Mouse (Mus musculus) stomach, embryonic 16.5 days (tissue): ENCODE data around the gene Myo1e. TPM values are rescaled to one million over a fixed set of nuclear protein-coding genes. Genes with fewer than 3 reads are reported as not detected.

Experiments
- ATAC-seq: fragments of 200-750 bp; cut with Nextera tagmentation; 2 replicates; pipeline ENCODE4 v1.8.0; 2017; ENCODE audit warnings: moderate number of reproducible peaks, moderate TSS enrichment; ENCODE audit not compliant: insufficient read depth, low FRiP score
- H3K27ac ChIP-seq: fragments of 300-500 bp; sonication (generic); 2 replicates; pipeline ENCODE4 v1.5.1; 2014; ENCODE audit warnings: low read length
- H3K27me3 ChIP-seq: fragments of 300-500 bp; sonication (generic); 2 replicates; pipeline ENCODE4 v1.6.1; 2014; ENCODE audit warnings: low read length, control low read depth, mixed read lengths; ENCODE audit not compliant: control insufficient read depth, insufficient read depth
- H3K36me3 ChIP-seq: fragments of 300-500 bp; sonication (generic); 2 replicates; pipeline ENCODE4 v1.6.1; 2014; ENCODE audit warnings: low read length; ENCODE audit not compliant: control insufficient read depth, insufficient read depth
- H3K4me1 ChIP-seq: fragments of 300-500 bp; sonication (generic); 2 replicates; pipeline ENCODE4 v1.6.1; 2014; ENCODE audit warnings: low read length, control low read depth, mixed read lengths; ENCODE audit not compliant: control insufficient read depth, insufficient read depth
- H3K4me2 ChIP-seq: fragments of 300-500 bp; sonication (generic); 2 replicates; pipeline ENCODE4 v1.6.1; 2014; ENCODE audit warnings: low read depth, low read length, mixed read lengths
- H3K4me3 ChIP-seq: fragments of 300-500 bp; sonication (generic); replicated peaks from 2 replicates; pipeline ENCODE4 v1.5.1; 2014; ENCODE audit warnings: mild to moderate bottlenecking, low read length
- H3K9ac ChIP-seq: fragments of 300-500 bp; sonication (generic); 2 replicates; pipeline ENCODE4 v1.6.1; 2014; ENCODE audit warnings: low read length
- H3K9me3 ChIP-seq: fragments of 300-500 bp; sonication (generic); replicated peaks from 2 replicates; pipeline ENCODE4 v1.6.1; 2016; ENCODE audit warnings: low read length, control low read depth; ENCODE audit not compliant: control insufficient read depth
- WGBS: fragments of 180-500 bp; shearing (Covaris S2); extraction: QIAGEN DNeasy Blood & Tissue Kit; methylation state at CpG from one replicate; pipeline ENCODE4 v1.1.7; 2014; 5-methylcytosine and 5-hydroxymethylcytosine counted together
- polyA plus RNA-seq: library from polyadenylated mRNA; unstranded; fragments of >200 nt; fragmentation: Nextera tagmentation; extraction: Ambion mirVana; gene quantifications from 2 replicates; pipeline ENCODE4 v1.2.1, GENCODE M21; 2015

Gene Myo1e
- polyA plus RNA-seq, 1 experiment from 2014 or later, result 34.3 TPM

DNA sequence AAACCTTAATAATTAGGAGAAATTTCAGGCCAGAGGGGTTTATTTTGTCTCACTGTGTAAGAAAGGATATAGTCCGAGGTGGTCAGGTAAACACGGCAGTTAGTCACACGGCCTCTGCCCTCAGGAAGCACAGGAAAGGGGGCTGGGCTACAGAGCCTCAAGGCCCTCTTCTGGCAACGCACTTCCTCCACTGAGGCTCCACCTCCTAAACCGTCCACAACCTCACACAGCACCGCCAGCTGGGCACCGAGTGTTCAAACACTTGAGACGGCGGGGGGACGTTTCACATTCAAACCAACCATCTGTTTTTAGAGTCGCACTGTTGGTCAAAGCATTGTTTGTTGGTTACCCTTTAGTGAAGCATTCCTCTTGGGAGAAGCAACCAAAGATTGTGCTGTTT lies 12.5 kb upstream of the Myo1e start:
- Histone ChIP-seq H3K36me3 (no peaks in the 10 kb centered on the region), H3K9ac (no peak overlapping the region), H3K9me3 (no peaks in the 10 kb centered on the region), H3K4me1 (no peaks in the 10 kb centered on the region), H3K4me2 (no peak overlapping the region), H3K4me3 (no peak overlapping the region), H3K27me3 (no peaks in the 10 kb centered on the region), H3K27ac (no peak overlapping the region)
- no peak for ATAC-seq
- 83% methylated on average over 11 of the region's 11 CpGs for WGBS

DNA sequence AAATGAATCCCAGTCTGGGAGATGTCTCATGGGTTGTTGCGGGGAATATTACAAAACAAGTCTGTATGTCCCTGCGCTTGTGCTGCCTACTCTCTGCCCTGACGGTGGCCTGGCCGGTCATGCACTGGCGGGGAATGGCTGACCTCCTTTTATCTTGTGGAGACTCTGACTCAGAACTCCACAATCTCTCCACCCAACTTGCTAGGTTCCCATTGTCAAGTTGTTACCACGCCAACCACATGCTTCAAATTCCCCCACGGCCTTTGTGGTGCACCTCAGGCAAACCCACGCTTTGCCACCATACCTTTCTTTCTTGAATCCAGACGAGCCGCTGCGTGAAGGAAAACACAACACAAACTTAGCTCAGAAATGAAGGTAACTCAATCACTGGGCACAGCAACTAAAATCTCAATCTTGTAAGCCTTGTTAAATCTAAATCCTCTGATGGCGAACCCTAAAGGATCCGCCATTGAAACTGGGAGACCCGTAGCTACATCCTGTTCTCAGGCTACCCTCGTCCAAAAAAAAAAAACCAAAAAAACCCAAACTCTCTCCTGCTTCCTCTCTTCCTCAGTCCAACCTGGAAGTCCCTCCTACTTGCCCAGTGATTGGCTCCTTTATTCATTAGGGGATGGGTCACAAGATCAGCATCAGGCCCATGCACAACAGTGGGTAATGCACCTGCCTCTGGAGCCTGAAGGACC lies 10.0 kb upstream of the Myo1e start:
- no peaks in the 10 kb centered on the region for H3K9me3 ChIP-seq

DNA sequence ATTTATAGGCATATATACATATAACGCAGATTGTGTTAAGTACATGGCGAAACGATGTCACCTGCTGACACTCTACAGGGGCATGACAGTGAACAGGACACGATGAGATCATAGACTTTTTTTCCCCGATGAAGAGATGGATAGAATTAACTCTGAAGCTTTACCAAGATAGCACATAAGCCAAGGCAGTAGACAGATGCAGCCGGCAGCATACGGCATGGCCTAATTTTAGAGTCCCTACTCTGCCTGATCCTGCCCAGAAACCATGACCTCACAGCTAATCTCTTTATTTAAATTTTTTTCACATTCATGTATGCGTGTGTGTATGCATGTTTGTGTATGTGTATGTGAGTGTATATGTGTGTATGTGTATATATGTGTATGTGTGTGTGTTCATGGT lies 9.2 kb upstream of the Myo1e start:
- no peak overlapping the region for H3K4me3 ChIP-seq
- H3K4me1 ChIP-seq, result no peaks in the 10 kb centered on the region
- no peaks in the 10 kb centered on the region for H3K36me3 ChIP-seq
- WGBS, result 75% methylated on average over 8 of the region's 8 CpGs
- no peak overlapping the region for H3K4me2 ChIP-seq
- no peaks in the 10 kb centered on the region for H3K27me3 ChIP-seq
- H3K9me3 ChIP-seq, result peaks cover 4% of the 10 kb centered on the region; the same call in 1 of the 2 replicates
- H3K9ac ChIP-seq, result no peak overlapping the region
- no peak overlapping the region for H3K27ac ChIP-seq
- no peak; the same call in 1 of the 2 replicates for ATAC-seq

More for the DNA sequence above, 10.0 kb upstream of the Myo1e start:
- H3K36me3 ChIP-seq, result no peaks in the 10 kb centered on the region
- no peaks in the 10 kb centered on the region for H3K4me1 ChIP-seq
- H3K27ac ChIP-seq, result no peak overlapping the region
- 79% methylated on average over 15 of the region's 15 CpGs for WGBS
- ATAC-seq, result no peak
- H3K27me3 ChIP-seq, result no peaks in the 10 kb centered on the region
- no peak overlapping the region for H3K4me3 ChIP-seq
- no peak overlapping the region for H3K4me2 ChIP-seq
- H3K9ac ChIP-seq, result no peak overlapping the region

DNA sequence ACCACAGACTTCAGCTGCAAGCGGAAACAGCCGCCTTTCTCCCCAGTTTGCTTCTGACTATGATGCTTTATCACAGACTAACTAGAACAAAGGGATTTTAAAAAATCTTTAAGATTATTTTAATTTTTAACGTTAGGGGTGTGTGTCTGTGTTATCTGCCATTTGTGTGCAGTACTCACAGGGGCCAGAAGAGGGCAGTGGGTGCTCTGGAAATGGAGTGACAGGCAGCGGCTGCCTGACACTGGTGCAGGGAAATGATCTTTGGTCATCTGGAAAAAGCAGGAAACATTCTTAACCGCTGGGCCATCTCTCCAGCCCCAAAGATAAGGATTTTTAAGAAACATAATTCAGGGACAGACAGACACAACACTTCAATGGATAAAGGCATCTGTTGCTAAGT lies 4.4 kb upstream of the Myo1e start:
- Histone ChIP-seq H3K4me2 (no peak overlapping the region), H3K27me3 (no peaks in the 10 kb centered on the region), H3K27ac (no peak overlapping the region), H3K4me3 (no peak overlapping the region), H3K4me1 (no peaks in the 10 kb centered on the region), H3K36me3 (no peaks in the 10 kb centered on the region), H3K9ac (no peak overlapping the region), H3K9me3 (peaks cover 4% of the 10 kb centered on the region; the same call in 1 of the 2 replicates)
- ATAC-seq, result no peak
- 60% methylated on average over 5 of the region's 5 CpGs for WGBS

DNA sequence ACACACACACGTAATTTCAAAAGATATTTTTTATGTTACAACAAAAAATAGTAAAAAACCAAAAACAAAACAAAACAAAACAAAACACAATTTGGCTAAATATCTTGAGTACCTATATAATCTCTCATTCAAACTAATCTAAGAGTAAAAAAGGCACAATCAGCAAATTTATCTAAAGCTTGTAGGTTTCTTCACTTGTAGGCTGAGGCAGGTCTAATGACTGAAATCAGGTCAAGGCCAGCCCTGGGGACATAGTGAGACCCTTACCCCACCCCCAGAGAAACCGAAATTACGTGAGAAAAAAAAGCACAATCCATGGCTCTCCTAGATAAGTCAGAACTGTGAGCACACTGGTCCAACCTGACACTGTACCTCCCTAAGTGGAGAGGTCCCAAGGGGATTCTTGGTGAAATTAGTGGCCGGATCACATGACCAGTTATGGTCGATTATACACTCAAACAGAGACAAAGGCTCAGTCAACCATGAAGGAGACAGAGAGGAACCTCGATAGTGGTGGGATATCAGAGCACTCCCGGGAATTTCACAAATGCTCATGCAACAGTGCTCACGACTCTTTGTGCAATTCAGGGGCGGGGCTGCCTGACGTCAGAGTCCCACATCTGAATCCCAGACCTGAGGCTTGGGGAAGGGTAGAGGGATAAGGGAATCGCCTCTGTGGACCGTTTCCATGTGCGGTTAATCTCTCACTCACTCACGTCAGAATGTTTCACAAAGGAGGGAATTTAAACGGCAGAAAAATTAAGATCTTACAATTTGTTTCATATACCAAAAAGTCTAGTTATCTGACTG lies 3.7 kb upstream of the Myo1e start:
- Histone ChIP-seq H3K4me1 (no peaks in the 10 kb centered on the region), H3K4me3 (no peak overlapping the region), H3K36me3 (no peaks in the 10 kb centered on the region), H3K9me3 (peaks cover 4% of the 10 kb centered on the region; the same call in 1 of the 2 replicates), H3K4me2 (no peak overlapping the region), H3K27ac (no peak overlapping the region), H3K27me3 (no peaks in the 10 kb centered on the region), H3K9ac (no peak overlapping the region)
- no peak for ATAC-seq
- 70% methylated on average over 15 of the region's 15 CpGs for WGBS

DNA sequence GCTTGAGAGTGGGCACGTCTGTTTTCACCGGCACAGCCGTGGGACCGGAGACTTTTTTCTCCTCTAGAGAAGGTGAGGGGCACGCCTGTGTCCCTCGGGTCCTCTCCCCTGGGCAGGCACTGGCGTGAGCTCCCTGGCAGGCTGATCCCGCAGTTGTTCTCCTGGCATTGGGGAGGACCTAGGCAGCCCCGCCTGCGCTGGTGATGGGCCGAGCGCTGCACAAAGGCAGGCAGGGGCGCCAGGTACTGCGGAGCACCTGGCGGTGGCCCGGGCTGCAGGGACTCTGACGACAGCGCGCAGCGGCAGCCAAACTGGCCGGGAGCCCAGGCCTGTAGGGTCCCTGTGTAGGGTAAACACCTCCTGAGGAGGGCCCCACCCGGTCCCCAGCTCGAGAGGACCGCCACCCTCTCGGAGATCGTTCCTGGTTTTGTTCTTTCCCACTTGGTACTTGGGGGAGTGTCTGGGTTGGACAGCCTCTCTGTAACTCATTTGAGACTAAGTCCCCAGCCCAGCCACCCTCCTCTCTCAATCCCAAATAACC lies 901 bp downstream of the Myo1e start:
- peak; percentile 41; the same call in 1 of the 2 replicates for ATAC-seq
- H3K4me2 ChIP-seq, result peak overlapping the region; percentile 87
- no peaks in the 10 kb centered on the region for H3K36me3 ChIP-seq
- peak overlapping the region; percentile 92 for H3K9ac ChIP-seq
- H3K27me3 ChIP-seq, result no peaks in the 10 kb centered on the region
- WGBS, result under 1% methylated on average over 26 of the region's 26 CpGs
- H3K27ac ChIP-seq, result peak overlapping the region; percentile 97
- H3K9me3 ChIP-seq, result no peaks in the 10 kb centered on the region
- H3K4me3 ChIP-seq, result peak overlapping the region; percentile 76
- peaks cover 16% of the 10 kb centered on the region; the same call in 1 of the 2 replicates for H3K4me1 ChIP-seq

DNA sequence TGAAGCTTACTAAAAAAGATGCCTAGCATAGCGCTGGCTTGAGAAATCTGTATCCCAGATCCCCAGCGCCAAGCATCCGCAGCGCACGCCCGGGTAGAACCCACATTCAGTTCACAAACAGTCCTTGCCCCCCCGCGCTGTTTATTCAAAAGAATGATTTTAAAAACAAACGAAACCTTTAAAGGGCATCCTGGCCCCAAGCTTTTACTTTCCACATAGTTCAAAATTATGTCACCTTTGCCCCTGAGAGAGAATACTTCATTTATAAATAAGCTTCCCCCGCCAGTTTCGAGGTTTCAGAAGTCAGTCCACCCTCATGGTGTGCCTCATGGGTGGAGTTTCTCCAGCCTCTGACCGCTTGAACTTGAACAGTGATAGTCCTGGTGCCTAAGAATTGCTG lies 1.6 kb downstream of the Myo1e start:
- Histone ChIP-seq H3K4me1 (peaks cover 16% of the 10 kb centered on the region; the same call in 1 of the 2 replicates), H3K36me3 (no peaks in the 10 kb centered on the region), H3K9ac (peak overlapping the region; percentile 92), H3K4me2 (peak overlapping the region; percentile 87), H3K9me3 (no peaks in the 10 kb centered on the region), H3K27me3 (no peaks in the 10 kb centered on the region), H3K4me3 (peak overlapping the region; percentile 76), H3K27ac (peak overlapping the region; percentile 97)
- whole genome bisulfite sequencing, result 8% methylated on average over 12 of the region's 12 CpGs
- ATAC-seq, result no peak

DNA sequence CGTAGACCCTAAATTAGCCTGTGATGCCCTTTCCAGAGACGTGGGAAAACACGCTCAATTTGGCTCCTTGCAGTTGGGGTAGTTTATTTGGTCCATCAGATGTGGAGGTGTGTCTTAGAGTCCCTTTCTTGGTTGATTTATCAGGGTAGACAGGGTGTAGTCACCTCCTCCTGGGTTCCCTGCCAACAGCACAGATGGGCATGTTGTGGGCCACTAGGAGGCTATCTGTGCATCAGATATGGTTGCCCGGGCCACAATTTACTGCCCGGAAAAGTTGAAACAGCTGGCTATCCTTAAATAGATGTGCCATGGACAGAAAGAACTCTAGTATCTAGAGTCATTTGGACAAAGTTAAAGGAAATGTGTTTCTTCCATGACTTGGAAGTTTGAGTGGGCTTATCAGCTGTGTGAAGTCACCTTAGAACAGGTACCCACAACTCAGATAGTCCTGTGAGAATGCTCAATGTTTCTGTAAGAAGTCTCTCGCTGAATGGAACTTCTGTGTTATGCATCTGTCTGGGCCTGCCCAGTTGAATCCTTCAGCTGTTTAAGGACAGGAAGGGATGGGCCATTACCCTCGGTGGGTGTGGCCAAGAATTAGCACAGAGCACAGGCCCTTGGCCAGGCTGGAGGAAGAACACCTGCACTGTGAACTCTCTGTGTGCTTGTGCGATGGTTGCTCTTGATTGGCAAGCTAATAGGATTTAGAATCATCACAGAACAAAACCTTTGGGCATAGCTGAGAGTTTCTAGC lies 2.3 kb downstream of the Myo1e start:
- H3K27ac ChIP-seq, result peak overlapping the region; percentile 31; the same call in 1 of the 2 replicates
- peak overlapping the region; percentile 76 for H3K4me3 ChIP-seq
- H3K36me3 ChIP-seq, result no peaks in the 10 kb centered on the region
- 64% methylated on average over 8 of the region's 8 CpGs for WGBS
- peak overlapping the region; percentile 87 for H3K4me2 ChIP-seq
- no peaks in the 10 kb centered on the region for H3K9me3 ChIP-seq
- peaks cover 16% of the 10 kb centered on the region; the same call in 1 of the 2 replicates for H3K4me1 ChIP-seq
- 0 out of 2 replicates have a peak, but pooled peaks have one; percentile 23 for ATAC-seq
- no peaks in the 10 kb centered on the region for H3K27me3 ChIP-seq
- no peak overlapping the region for H3K9ac ChIP-seq
